Mouse (Mus musculus) embryonic facial prominence, embryonic 13.5 days (tissue): ENCODE results near the gene Cdc42bpa. TPM values are rescaled to one million over a fixed set of nuclear protein-coding genes. Genes with fewer than 3 reads are reported as not detected.
"Not testable (repeated sequence)": the region's sequence is repeated elsewhere in the genome, so short reads cannot be mapped to it uniquely, and the experiment has no call there.

Source experiments
- ATAC-seq: fragments of 200-750 bp; cut with Nextera tagmentation; 2 replicates; pipeline ENCODE4 v1.8.0; 2017; ENCODE audit warnings: low read depth; ENCODE audit not compliant: insufficient number of reproducible peaks, insufficient read depth, low FRiP score, low TSS enrichment
- H3K27ac ChIP-seq: fragments of 300-500 bp; sonication (generic); 2 replicates; pipeline ENCODE4 v1.5.1; 2015; ENCODE audit warnings: moderate library complexity, mild to moderate bottlenecking, inconsistent platforms
- H3K27me3 ChIP-seq: fragments of 300-500 bp; sonication (generic); 2 replicates; pipeline ENCODE4 v1.6.1; 2015; ENCODE audit warnings: mild to moderate bottlenecking, inconsistent platforms
- H3K36me3 ChIP-seq: fragments of 300-500 bp; sonication (generic); 2 replicates; pipeline ENCODE4 v1.6.1; 2015; ENCODE audit warnings: mild to moderate bottlenecking, inconsistent platforms
- H3K4me1 ChIP-seq: fragments of 300-500 bp; sonication (generic); 2 replicates; pipeline ENCODE4 v1.6.1; 2015; ENCODE audit warnings: inconsistent platforms
- H3K4me2 ChIP-seq: fragments of 300-500 bp; sonication (generic); 2 replicates; pipeline ENCODE4 v1.6.1; 2015; ENCODE audit warnings: moderate library complexity, mild to moderate bottlenecking, inconsistent platforms
- H3K4me3 ChIP-seq: fragments of 300-500 bp; sonication (generic); 2 replicates; pipeline ENCODE4 v1.5.1; 2015; ENCODE audit warnings: mild to moderate bottlenecking, inconsistent platforms
- H3K9ac ChIP-seq: fragments of 300-500 bp; sonication (generic); 2 replicates; pipeline ENCODE4 v1.6.1; 2015; ENCODE audit warnings: mild to moderate bottlenecking, inconsistent platforms
- H3K9me3 ChIP-seq: fragments of 300-500 bp; sonication (generic); 2 replicates; pipeline ENCODE4 v1.6.1; 2016; ENCODE audit warnings: inconsistent platforms
- WGBS: fragments of 180-500 bp; shearing (Covaris S2); methylation state at CpG from one replicate; pipeline ENCODE4 v1.1.7; 2015; ENCODE audit warnings: mixed read lengths; 5-methylcytosine and 5-hydroxymethylcytosine counted together
- polyA plus RNA-seq: library from polyadenylated mRNA; unstranded; fragments of >200 nt; fragmentation: Nextera tagmentation; extraction: Ambion mirVana; gene quantifications from 2 replicates; pipeline ENCODE4 v1.2.1, GENCODE M21; 2015

The Cdc42bpa gene
- polyA plus RNA-seq, 1 experiment from 2014 or later, result 21.1 TPM

DNA sequence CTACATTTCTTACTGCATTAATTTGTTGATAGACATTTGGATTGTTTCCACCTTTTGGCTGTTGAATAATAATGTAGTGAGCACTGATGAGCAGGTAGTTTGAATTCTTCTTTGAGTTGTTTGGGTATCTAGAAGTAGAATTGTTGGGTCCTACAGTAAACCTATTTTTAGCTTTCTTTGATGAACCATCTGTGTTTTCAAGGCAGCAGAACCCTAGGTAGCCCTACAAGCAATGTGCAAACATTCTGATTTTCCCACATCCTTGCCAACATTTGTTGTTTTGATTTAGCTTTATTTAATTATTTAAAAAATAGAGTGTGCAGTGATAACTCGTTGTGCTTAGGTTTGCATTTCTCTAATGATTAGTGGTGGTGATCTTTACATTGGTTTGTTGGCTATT lies 32.0 kb downstream of the Cdc42bpa start:
- H3K4me2 ChIP-seq, result no peak overlapping the region
- no peak overlapping the region for H3K27ac ChIP-seq
- H3K4me3 ChIP-seq, result no peak overlapping the region
- no peaks in the 10 kb centered on the region for H3K36me3 ChIP-seq
- no peaks in the 10 kb centered on the region for H3K9me3 ChIP-seq
- 86% methylated on average over 1 of the region's 1 CpGs for WGBS
- ATAC-seq, result no peak
- no peak overlapping the region for H3K9ac ChIP-seq
- H3K27me3 ChIP-seq, result no peaks in the 10 kb centered on the region
- no peaks in the 10 kb centered on the region for H3K4me1 ChIP-seq

DNA sequence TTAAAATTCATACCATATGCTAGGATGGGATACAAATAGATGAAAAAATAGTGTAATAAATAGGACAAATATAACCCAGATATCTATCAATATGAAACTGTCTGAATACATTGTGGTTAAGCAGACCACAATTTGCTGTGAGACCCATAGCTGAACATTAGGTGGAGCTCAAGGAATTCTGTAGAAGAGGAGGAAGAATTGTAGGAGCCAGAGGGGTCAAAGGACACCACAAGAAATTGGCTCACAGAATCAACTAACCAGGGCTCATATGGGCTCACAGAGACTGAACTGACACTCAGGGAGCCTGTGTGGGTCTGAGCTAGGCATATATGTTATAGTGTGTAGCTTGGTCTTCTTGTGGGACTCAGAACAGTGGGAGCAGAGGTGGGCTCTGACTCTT lies 47.8 kb downstream of the Cdc42bpa start:
- Histone ChIP-seq H3K27me3 (no peaks in the 10 kb centered on the region), H3K4me3 (no peak overlapping the region), H3K4me2 (no peak overlapping the region)

DNA sequence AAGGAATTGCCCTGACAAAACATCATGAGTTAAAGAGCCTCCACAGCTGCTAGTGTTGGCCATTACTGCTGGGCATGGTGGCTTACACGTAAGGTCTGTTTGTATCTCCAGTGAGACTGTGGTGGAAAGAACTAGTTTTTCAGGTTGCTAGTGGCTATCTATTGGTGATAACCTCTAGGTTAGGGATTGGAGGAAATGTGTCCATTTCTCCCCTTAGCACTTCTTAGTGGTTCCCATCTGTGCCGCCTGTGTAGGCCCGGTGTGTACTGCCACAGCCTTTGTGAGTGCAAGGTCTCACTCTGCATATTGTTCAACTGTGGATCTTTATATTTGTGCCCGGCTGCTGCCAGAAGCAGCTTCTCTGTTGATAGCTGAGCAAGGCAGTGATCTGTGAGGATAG lies 53.2 kb downstream of the Cdc42bpa start:
- Histone ChIP-seq H3K4me3 (no peak overlapping the region), H3K9me3 (no peaks in the 10 kb centered on the region), H3K27me3 (no peaks in the 10 kb centered on the region), H3K27ac (no peak overlapping the region), H3K9ac (no peak overlapping the region), H3K4me2 (no peak overlapping the region), H3K36me3 (no peaks in the 10 kb centered on the region), H3K4me1 (no peaks in the 10 kb centered on the region)
- ATAC-seq, result no peak
- WGBS, result 84% methylated on average over 4 of the region's 4 CpGs

More for the DNA sequence above, 47.8 kb downstream of the Cdc42bpa start:
- H3K4me1 ChIP-seq, result no peaks in the 10 kb centered on the region
- H3K9ac ChIP-seq, result no peak overlapping the region
- no peak for ATAC-seq
- H3K9me3 ChIP-seq, result no peaks in the 10 kb centered on the region
- peaks cover 8% of the 10 kb centered on the region for H3K36me3 ChIP-seq
- no peak overlapping the region for H3K27ac ChIP-seq

DNA sequence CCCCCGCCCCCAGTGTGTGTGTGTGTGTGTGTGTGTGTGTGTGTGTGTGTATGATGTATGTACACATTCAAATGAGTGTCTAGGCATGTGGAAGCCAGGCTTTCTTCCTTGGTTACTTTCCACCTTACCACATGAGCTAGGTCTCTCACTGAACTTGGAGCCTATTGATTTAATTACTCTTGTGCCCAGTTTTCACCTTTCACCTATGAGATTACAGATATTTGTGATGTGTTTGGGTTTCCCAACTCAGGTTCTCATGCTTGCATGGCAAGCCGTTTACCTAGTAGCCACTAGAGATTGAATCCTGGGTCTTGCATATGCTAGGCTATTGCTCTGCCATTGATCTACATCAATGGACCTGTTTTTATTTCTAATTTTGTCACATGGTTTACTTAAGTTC lies 57.9 kb downstream of the Cdc42bpa start:
- Histone ChIP-seq H3K4me2 (no peak overlapping the region), H3K9me3 (no peaks in the 10 kb centered on the region), H3K36me3 (no peaks in the 10 kb centered on the region), H3K4me3 (no peak overlapping the region), H3K27ac (no peak overlapping the region), H3K9ac (no peak overlapping the region), H3K27me3 (no peaks in the 10 kb centered on the region), H3K4me1 (no peaks in the 10 kb centered on the region)
- no peak for ATAC-seq
- WGBS, result 72% methylated on average over 2 of the region's 2 CpGs

DNA sequence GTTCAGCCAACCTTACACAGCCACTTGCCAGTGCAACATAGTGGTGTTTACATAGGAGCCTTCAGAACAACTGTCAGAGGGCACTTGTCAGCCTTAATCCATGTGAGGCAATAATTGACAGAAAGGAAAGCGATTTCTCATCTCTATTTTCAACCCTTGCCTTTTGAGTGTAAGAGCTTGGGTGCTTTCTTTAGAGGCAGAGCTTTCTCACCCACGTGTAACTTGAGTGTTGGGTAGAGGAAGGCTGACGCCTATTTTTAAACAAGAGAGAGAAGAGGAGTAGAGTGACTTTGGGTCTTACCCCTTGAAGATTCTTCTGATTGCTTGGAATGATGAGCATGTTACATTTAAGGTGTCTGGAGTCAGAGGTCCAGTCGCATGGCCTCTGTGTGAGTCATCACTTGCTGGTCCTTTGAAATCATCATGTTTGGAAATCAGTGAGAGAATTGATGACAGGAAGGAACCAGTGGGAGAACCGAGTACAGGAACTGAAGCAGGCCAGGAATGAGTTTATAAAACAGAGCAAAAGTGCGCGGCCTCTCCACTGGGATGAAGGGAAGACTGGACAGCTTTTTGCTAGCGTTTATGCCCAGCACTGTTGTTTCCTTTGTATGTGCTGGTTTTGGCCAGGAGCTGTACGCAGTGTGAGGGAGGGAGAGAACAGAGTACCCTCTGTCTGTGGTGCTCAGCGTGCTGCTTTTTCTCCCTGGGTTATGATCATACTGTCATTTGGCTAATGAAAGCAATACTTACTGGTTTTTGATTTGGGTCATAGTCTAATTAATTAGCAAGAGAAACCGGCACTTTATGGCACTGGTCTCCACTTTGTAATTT lies 61.4 kb downstream of the Cdc42bpa start:
- no peaks in the 10 kb centered on the region for H3K4me1 ChIP-seq
- no peak overlapping the region for H3K4me3 ChIP-seq
- no peak overlapping the region for H3K9ac ChIP-seq
- H3K27ac ChIP-seq, result no peak overlapping the region
- H3K4me2 ChIP-seq, result no peak overlapping the region
- ATAC-seq, result no peak
- WGBS, result 65% methylated on average over 11 of the region's 11 CpGs
- no peaks in the 10 kb centered on the region for H3K9me3 ChIP-seq
- no peaks in the 10 kb centered on the region for H3K36me3 ChIP-seq
- H3K27me3 ChIP-seq, result no peaks in the 10 kb centered on the region

DNA sequence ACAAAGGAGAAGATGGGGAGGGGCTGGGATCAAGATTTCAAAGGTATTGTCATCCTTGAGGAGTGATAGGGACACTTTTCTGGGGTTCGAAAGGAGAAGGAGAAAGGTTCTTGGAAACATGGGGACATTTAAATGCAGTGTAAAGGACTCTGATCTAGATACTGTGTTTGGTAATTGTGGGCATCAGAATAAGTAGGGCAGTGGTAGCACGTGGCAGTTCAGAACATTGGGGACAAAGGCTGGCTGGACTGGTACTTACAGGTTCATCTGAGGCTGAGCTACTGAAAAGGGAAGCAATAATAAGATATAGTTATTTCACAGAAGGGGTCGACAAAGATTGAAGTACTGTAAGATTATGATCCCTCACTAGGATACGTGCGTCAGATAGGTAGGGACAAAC lies 63.2 kb downstream of the Cdc42bpa start:
- Histone ChIP-seq H3K9ac (no peak overlapping the region), H3K4me2 (no peak overlapping the region), H3K27ac (no peak overlapping the region), H3K4me3 (no peak overlapping the region), H3K9me3 (no peaks in the 10 kb centered on the region), H3K4me1 (no peaks in the 10 kb centered on the region), H3K27me3 (no peaks in the 10 kb centered on the region), H3K36me3 (no peaks in the 10 kb centered on the region)
- no peak for ATAC-seq
- WGBS, result 73% methylated on average over 5 of the region's 5 CpGs

DNA sequence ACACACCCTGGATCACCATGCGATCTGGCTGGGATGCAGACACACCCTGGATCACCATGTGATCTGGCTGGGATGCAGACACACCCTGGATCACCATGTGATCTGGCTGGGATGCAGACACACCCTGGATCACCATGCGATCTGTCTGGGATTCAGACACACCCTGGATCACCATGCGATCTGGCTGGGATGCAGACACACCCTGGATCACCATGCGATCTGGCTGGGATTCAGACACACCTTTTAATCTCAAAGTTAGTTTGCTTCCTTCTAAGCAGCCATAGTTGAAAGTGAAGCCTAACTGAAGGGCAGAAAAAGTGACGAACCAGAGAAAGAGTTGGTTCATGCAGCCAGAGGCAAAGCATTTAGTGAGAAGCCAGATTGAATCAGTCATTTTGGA lies 69.6 kb downstream of the Cdc42bpa start:
- H3K27ac ChIP-seq, H3K4me3 ChIP-seq, H3K4me1 ChIP-seq, ATAC-seq, H3K9me3 ChIP-seq, H3K27me3 ChIP-seq, H3K9ac ChIP-seq, H3K4me2 ChIP-seq, H3K36me3 ChIP-seq: not testable (repeated sequence)
- 83% methylated on average over 5 of the region's 5 CpGs for WGBS

DNA sequence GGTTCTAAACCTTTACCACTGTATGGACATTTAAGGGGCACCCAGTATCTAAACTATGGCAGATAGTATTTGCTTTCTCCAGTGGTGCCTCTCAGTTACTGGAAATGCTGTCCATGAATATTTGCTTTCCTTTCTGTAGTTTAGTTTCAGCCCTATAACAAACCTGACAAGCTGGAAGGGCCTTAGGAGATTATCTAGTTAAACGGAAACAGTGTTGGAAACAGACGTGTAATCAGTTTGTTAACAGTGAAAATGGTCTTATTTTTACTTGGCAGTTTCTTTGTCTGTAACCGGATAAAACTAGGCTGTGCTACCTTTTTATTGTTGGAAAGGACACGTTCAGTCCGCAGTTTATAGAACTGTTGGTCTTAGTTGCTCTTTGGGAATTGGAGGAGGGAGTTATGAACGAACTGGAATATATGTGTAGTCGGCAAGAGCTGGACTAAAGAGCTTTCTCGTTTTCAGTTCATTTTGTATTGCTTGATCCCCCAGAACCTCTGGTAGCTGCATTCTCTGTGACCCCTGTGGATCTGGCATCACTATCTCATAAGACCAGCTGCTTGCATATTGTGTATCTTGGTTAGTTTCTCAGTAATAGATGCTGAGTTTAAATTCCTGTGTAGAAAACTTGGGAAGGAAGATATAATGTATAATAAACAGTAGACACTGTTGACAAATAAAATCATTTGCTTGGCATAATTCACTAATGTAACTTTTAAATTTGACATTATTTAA lies 70.5 kb downstream of the Cdc42bpa start:
- Histone ChIP-seq H3K4me1 (no peaks in the 10 kb centered on the region), H3K36me3 (peaks cover 7% of the 10 kb centered on the region; the same call in 1 of the 2 replicates), H3K9ac (no peak overlapping the region), H3K4me3 (no peak overlapping the region), H3K27me3 (no peaks in the 10 kb centered on the region), H3K27ac (no peak overlapping the region), H3K4me2 (no peak overlapping the region), H3K9me3 (no peaks in the 10 kb centered on the region)
- 86% methylated on average over 8 of the region's 8 CpGs for WGBS
- ATAC-seq, result no peak

DNA sequence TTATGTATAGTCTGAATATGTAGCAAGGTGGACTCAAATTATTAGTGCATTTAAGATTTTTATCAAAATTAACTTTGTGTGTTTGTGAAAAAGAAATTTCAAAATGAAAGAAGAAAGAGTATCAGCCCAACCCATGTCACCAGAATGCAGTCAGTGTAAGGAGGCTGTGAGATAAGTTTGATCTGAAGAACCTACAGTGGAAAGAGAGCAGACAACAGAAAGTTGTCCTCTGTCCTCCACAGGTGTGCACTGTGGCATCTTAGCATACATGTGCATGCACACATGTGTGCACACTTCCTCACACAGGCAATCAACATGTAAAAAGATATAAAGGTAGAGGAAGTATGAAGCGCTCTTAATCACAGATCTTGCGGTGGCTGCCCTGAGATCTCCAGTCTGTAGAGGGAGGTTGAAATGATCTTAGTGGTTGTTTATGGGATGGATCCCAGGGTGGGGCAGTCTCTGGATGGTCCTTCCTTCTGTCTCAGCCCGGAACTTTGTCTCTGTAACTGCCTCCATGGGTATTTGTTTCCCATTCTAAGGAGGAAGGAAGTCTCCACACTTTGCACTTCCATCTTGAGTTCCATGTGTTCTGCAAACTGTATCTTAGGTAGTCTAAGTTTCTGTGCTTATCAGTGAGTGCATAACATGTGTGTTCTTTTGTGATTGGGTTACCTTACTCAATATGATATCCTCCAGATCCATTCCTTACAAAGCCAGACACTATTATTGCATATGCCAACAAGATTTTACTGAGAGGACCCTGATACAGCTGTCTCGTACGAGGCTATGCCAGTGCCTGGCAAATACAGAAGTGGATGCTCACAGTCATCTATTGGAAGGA lies 71.7 kb downstream of the Cdc42bpa start:
- Histone ChIP-seq H3K4me2 (no peak overlapping the region), H3K4me1 (no peaks in the 10 kb centered on the region), H3K9me3 (no peaks in the 10 kb centered on the region), H3K9ac (no peak overlapping the region), H3K4me3 (no peak overlapping the region), H3K27ac (no peak overlapping the region), H3K27me3 (no peaks in the 10 kb centered on the region), H3K36me3 (peaks cover 7% of the 10 kb centered on the region; the same call in 1 of the 2 replicates)
- ATAC-seq, result no peak
- WGBS, result 91% methylated on average over 5 of the region's 5 CpGs

DNA sequence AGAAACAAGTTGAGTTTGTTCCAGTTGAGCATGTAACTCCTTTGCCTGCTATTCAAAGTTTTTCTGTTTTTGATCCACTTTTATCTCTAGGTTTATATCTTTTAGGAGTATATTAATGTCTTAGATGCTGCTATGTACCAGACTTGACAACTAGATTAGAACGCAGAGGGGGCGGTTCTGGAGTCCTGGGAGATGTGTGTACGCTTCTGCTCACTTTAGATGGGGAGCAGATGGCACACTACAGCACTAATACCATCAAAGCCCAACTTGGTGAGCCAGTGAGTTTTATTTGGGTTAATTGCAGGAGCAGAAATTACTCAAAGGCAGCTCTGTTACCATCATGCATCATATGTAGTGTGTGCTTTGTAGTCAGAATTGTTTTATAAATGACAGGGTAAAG lies 77.2 kb downstream of the Cdc42bpa start:
- Histone ChIP-seq H3K27me3 (no peaks in the 10 kb centered on the region), H3K4me3 (no peak overlapping the region), H3K27ac (no peak overlapping the region), H3K9ac (no peak overlapping the region), H3K4me1 (no peaks in the 10 kb centered on the region), H3K4me2 (no peak overlapping the region), H3K9me3 (no peaks in the 10 kb centered on the region), H3K36me3 (no peaks in the 10 kb centered on the region)
- 62% methylated on average over 3 of the region's 3 CpGs for WGBS
- no peak for ATAC-seq

DNA sequence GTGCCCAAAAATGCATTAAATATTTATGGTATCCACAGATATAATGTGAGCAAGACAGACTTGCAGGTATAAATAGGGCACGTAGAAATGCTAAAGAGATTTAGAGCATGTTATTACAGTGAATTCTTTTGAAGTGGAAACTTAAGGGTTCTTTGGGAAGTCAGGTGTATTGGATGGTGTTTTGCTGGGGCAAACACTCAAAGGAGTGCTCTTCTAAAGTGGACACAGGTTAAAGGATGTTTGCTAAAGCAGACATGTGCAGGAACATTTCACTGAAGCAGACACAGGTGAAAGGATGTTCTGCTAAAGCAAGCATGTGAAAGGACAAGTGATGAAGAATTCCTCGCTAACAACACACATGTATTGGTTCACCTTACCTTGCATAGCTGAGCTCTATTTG lies 83.9 kb downstream of the Cdc42bpa start:
- no peak overlapping the region for H3K4me3 ChIP-seq
- no peaks in the 10 kb centered on the region for H3K27me3 ChIP-seq
- H3K27ac ChIP-seq, result no peak overlapping the region
- no peaks in the 10 kb centered on the region for H3K4me1 ChIP-seq
- 92% methylated on average over 2 of the region's 2 CpGs for WGBS
- H3K9me3 ChIP-seq, result no peaks in the 10 kb centered on the region
- H3K4me2 ChIP-seq, result no peak overlapping the region
- no peak for ATAC-seq
- H3K36me3 ChIP-seq, result peaks cover 21% of the 10 kb centered on the region
- H3K9ac ChIP-seq, result no peak overlapping the region
